Mouse (Mus musculus): ENCODE results near the gene Ctnnbl1. TPM values are rescaled to one million over a fixed set of nuclear protein-coding genes. Genes with fewer than 3 reads are reported as not detected.
A peak's percentile ranks its signal among the peaks of the same experiment; 100 is the strongest.

Ctnnbl1 gene
- polyA plus RNA-seq, 1 experiment from 2014 or later: 50.5 TPM

DNA sequence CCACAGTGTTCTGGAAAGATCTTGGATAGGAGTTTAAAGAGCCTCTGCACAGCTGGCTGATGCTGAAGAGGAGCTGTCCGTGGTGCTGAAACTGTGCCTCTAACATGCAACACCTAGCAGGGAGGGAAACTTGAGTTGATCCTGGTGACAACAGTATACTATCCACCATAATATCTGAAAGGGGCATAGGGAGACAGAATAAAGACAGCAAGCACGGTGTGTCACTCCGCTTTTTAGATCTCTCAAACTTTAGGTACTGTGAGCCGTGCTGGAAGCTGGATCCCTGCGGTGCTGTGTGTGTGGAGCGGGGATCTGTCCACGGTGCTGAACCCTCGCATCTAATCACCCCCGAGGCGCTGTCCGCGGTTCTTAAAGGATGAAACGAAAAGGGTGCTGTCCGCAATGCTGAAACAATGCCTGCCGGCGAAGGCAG is 176.0 kb downstream of the Ctnnbl1 start:
- Histone ChIP-seq H3K27ac (ENCODE audit: low read depth) (no peak overlapping the region), H3K36me3 (ENCODE audit: control insufficient read depth, insufficient read depth, low read length) (no peaks in the 10 kb centered on the region), H3K9me3 (ENCODE audit: control insufficient read depth, low read length) (no peaks in the 10 kb centered on the region), H3K27me3 (replicated peaks; ENCODE audit: control insufficient read depth, insufficient read depth, low read length) (peaks cover 45% of the 10 kb centered on the region), H3K4me3 (ENCODE audit: low read depth, low read length) (no peak overlapping the region), H3K9ac (ENCODE audit: low read length) (no peak overlapping the region), H3K4me1 (replicated peaks; ENCODE audit: control insufficient read depth, insufficient read depth, low read length) (0 out of 2 replicates have a peak, but pooled peaks cover 3% of the 10 kb centered on the region), H3K4me2 (ENCODE audit: low read length) (no peak overlapping the region)
- 1% methylated on average over 16 of the region's 16 CpGs for WGBS
- ATAC-seq (replicated peaks; ENCODE audit: low FRiP score, low TSS enrichment, low read depth) (peak; percentile 79), DNase-seq (ENCODE audit: low spot score) (peak; percentile 100)

DNA sequence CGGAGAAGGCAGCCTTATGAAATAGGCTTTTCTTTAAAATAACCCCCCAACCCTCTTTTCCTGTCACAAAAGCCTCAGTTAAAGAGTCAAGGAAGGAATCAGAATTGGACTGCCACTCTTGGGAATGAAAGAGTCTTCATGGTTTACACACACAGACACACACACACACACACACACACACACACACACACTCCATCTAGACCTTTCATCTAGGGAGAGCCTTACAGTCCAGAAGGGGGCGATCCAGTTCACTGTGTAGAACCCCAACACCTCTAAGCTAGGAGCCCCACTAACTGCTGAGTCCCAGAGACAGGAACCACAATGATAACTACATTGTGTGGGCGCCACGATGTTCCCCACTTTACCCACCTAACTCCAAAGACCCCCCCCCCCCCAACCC is 176.5 kb downstream of the Ctnnbl1 start:
- H3K4me3 ChIP-seq (ENCODE audit: low read depth, low read length): no peak overlapping the region
- H3K27ac ChIP-seq (ENCODE audit: low read depth): no peak overlapping the region
- no peak for ATAC-seq (replicated peaks; ENCODE audit: low FRiP score, low TSS enrichment, low read depth)
- no peaks in the 10 kb centered on the region for H3K9me3 ChIP-seq (ENCODE audit: control insufficient read depth, low read length)
- H3K36me3 ChIP-seq (ENCODE audit: control insufficient read depth, insufficient read depth, low read length): no peaks in the 10 kb centered on the region
- 0 out of 2 replicates have a peak, but pooled peaks cover 3% of the 10 kb centered on the region for H3K4me1 ChIP-seq (replicated peaks; ENCODE audit: control insufficient read depth, insufficient read depth, low read length)
- H3K27me3 ChIP-seq (replicated peaks; ENCODE audit: control insufficient read depth, insufficient read depth, low read length): peaks cover 45% of the 10 kb centered on the region
- no peak for DNase-seq (ENCODE audit: low spot score)
- no peak overlapping the region for H3K9ac ChIP-seq (ENCODE audit: low read length)
- H3K4me2 ChIP-seq (ENCODE audit: low read length): no peak overlapping the region
- WGBS: 2% methylated on average over 4 of the region's 4 CpGs

DNA sequence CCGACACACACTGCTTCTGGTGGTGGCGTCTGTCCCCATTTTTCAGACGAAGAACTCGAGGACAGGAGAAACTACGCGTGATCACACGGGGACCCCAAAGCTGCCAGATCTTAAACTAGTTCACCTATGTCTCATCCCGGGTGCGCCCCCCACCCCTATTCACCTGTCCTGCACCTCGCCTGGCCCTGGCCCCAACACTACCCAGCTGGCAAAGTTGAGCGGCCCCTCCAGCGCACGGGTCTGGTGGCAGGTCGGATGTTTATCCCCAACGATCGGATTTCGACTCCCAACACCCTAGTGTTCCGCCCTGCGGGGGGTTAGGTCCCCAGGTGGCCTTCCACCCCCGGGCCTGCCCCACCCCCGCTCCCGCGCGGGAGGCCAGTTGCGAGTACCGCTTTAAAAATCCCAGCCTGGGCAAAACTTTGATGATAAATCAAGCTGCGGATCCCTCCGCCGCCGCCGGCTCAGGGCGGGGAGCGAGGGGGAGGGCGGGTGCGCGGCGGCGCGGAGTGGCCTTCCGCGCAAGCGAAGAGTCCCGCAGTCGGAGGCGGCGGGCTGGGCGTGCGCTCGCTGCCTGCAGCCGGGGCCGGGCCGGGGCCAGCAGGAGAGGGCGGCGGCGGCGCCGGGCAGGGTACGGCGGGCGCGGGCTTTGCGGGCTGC is 177.0 kb downstream of the Ctnnbl1 start, which contains the start of gene Vstm2l:
Gene Vstm2l, plus strand, starts transcription at position 549 of the 660 bp plus-strand sequence.
- 0 out of 2 replicates have a peak, but pooled peaks cover 3% of the 10 kb centered on the region for H3K4me1 ChIP-seq (replicated peaks; ENCODE audit: control insufficient read depth, insufficient read depth, low read length)
- H3K36me3 ChIP-seq (ENCODE audit: control insufficient read depth, insufficient read depth, low read length): no peaks in the 10 kb centered on the region
- peak within 1 kb of the TSS; percentile 33 for H3K4me3 ChIP-seq (ENCODE audit: low read depth, low read length)
- 5% methylated on average over 42 of the region's 62 CpGs for WGBS
- ATAC-seq (replicated peaks; ENCODE audit: low FRiP score, low TSS enrichment, low read depth): no peak
- H3K9me3 ChIP-seq (ENCODE audit: control insufficient read depth, low read length): no peaks in the 10 kb centered on the region
- peaks cover 46% of the 10 kb centered on the region for H3K27me3 ChIP-seq (replicated peaks; ENCODE audit: control insufficient read depth, insufficient read depth, low read length)
- H3K27ac ChIP-seq (ENCODE audit: low read depth): no peak within 1 kb of the TSS
- peak within 1 kb of the TSS; percentile 51 for H3K4me2 ChIP-seq (ENCODE audit: low read length)
- no peak within 1 kb of the TSS for H3K9ac ChIP-seq (ENCODE audit: low read length)
- no peak for DNase-seq (ENCODE audit: low spot score)

DNA sequence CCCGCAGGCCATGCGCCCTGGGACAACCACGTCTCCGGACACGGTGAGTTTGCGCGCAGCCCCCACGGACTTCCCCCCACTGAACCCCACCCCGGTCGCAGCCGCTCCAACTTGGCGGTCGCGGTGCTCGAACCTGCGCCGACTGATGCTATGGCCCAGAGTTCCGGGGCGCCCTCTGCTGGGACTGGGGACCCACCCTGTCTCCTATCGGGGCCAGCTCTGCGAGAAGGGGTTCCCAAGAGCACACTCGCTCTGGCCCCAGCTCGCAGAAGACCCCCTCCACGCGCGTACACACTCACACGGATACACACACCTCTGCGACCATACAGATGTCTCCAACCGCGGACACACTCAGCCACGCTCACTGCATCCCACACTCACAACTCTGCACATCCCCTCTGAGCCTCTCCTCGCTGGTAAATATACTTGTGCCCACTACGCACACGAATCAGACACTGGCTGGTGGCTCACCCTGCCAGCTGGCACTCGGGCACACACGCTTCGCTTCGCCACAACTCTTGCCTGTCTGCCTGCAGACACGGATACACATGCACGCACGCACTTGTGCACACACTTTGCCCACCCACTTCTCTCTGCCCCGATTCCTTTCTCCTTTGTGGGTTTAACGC is 177.8 kb downstream of the Ctnnbl1 start:
- ATAC-seq (replicated peaks; ENCODE audit: low FRiP score, low TSS enrichment, low read depth) (no peak), DNase-seq (ENCODE audit: low spot score) (no peak)
- H3K4me1 ChIP-seq (replicated peaks; ENCODE audit: control insufficient read depth, insufficient read depth, low read length): 0 out of 2 replicates have a peak, but pooled peaks cover 3% of the 10 kb centered on the region
- no peaks in the 10 kb centered on the region for H3K36me3 ChIP-seq (ENCODE audit: control insufficient read depth, insufficient read depth, low read length)
- peak overlapping the region; percentile 51 for H3K4me2 ChIP-seq (ENCODE audit: low read length)
- peak overlapping the region; percentile 33 for H3K4me3 ChIP-seq (ENCODE audit: low read depth, low read length)
- WGBS: 36% methylated on average over 43 of the region's 43 CpGs
- H3K27ac ChIP-seq (ENCODE audit: low read depth): no peak overlapping the region
- H3K9me3 ChIP-seq (ENCODE audit: control insufficient read depth, low read length): no peaks in the 10 kb centered on the region
- H3K9ac ChIP-seq (ENCODE audit: low read length): no peak overlapping the region
- peaks cover 47% of the 10 kb centered on the region for H3K27me3 ChIP-seq (replicated peaks; ENCODE audit: control insufficient read depth, insufficient read depth, low read length)

DNA sequence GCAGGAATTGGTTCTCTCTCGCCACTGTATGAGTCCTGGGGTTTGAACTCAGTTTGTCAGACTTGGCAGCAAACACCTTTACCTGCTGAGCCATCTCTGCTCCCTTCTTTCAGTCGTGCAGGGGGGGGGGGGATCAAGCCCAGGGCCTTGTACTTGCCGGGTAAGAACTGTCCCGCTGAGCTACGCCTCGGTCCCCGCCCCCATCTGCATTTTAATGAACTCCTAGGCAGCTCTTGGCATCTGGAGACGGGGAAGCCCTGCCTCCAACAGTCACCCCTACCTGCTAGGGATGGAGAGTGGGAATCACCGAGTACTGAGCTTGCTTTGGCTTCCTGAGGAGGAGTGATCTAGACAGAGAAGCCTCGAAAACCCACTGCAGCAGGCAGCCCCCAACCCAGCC is 181.3 kb downstream of the Ctnnbl1 start:
- ATAC-seq (replicated peaks; ENCODE audit: low FRiP score, low TSS enrichment, low read depth) (no peak), DNase-seq (ENCODE audit: low spot score) (no peak)
- peaks cover 46% of the 10 kb centered on the region for H3K27me3 ChIP-seq (replicated peaks; ENCODE audit: control insufficient read depth, insufficient read depth, low read length)
- H3K4me2 ChIP-seq (ENCODE audit: low read length): no peak overlapping the region
- H3K36me3 ChIP-seq (ENCODE audit: control insufficient read depth, insufficient read depth, low read length): no peaks in the 10 kb centered on the region
- no peak overlapping the region for H3K4me3 ChIP-seq (ENCODE audit: low read depth, low read length)
- 0 out of 2 replicates have a peak, but pooled peaks cover 3% of the 10 kb centered on the region for H3K4me1 ChIP-seq (replicated peaks; ENCODE audit: control insufficient read depth, insufficient read depth, low read length)
- H3K27ac ChIP-seq (ENCODE audit: low read depth): no peak overlapping the region
- no peaks in the 10 kb centered on the region for H3K9me3 ChIP-seq (ENCODE audit: control insufficient read depth, low read length)
- H3K9ac ChIP-seq (ENCODE audit: low read length): no peak overlapping the region
- 8% methylated on average over 10 of the region's 10 CpGs for WGBS

DNA sequence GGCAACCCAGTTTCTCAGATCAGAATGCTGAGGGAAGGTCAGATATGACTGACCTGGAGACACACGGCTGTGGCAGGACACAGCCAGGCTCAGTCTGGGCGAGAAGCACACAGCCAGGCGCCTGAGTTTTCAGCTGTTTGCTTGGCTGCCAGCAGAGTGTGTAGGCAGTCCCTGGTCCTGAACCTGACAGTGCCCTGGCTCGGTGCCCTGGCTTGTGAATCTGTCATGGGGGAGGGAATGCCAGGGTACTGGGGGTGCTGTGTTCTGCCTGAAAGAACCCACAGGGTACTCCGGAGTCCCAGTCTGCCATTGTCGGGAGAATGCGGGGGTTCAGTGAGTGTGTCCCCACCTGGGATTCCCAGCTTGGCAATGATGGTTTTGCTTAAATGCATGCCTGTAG is 184.3 kb downstream of the Ctnnbl1 start:
- DNase-seq (ENCODE audit: low spot score) (no peak), ATAC-seq (replicated peaks; ENCODE audit: low FRiP score, low TSS enrichment, low read depth) (no peak)
- Histone ChIP-seq H3K9me3 (ENCODE audit: control insufficient read depth, low read length) (no peaks in the 10 kb centered on the region), H3K27me3 (replicated peaks; ENCODE audit: control insufficient read depth, insufficient read depth, low read length) (peaks cover 16% of the 10 kb centered on the region; the same call in 1 of the 2 replicates), H3K9ac (ENCODE audit: low read length) (no peak overlapping the region), H3K4me2 (ENCODE audit: low read length) (no peak overlapping the region), H3K4me3 (ENCODE audit: low read depth, low read length) (no peak overlapping the region), H3K27ac (ENCODE audit: low read depth) (no peak overlapping the region), H3K4me1 (replicated peaks; ENCODE audit: control insufficient read depth, insufficient read depth, low read length) (no peaks in the 10 kb centered on the region; the same call in 1 of the 2 replicates), H3K36me3 (ENCODE audit: control insufficient read depth, insufficient read depth, low read length) (no peaks in the 10 kb centered on the region)
- WGBS: 65% methylated on average over 7 of the region's 7 CpGs

DNA sequence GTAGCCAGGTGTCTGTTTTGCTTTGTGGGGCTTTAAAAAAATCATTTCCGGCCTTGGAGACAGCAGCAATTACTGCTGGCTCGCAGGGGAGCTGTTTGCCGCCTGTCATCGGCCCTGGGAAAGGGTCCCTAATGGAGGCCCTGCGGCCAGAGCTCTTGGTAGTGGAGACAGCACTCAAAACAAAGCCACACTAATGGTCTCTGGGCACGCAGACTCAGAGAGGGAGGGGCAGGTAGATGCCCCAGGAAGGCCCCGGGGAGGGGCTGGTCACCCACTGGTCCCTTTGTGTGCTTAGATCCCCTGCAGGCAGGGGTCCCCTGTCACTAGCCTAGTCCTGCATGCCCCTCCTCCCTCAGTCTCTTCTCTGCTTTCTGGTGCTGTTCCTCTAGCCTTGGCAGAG is 186.2 kb downstream of the Ctnnbl1 start:
- Histone ChIP-seq H3K27me3 (replicated peaks; ENCODE audit: control insufficient read depth, insufficient read depth, low read length) (0 out of 2 replicates have a peak, but pooled peaks cover 2% of the 10 kb centered on the region), H3K27ac (ENCODE audit: low read depth) (no peak overlapping the region), H3K9me3 (ENCODE audit: control insufficient read depth, low read length) (no peaks in the 10 kb centered on the region), H3K4me2 (ENCODE audit: low read length) (no peak overlapping the region), H3K4me1 (replicated peaks; ENCODE audit: control insufficient read depth, insufficient read depth, low read length) (no peaks in the 10 kb centered on the region; the same call in 1 of the 2 replicates), H3K4me3 (ENCODE audit: low read depth, low read length) (no peak overlapping the region), H3K36me3 (ENCODE audit: control insufficient read depth, insufficient read depth, low read length) (no peaks in the 10 kb centered on the region), H3K9ac (ENCODE audit: low read length) (no peak overlapping the region)
- ATAC-seq (replicated peaks; ENCODE audit: low FRiP score, low TSS enrichment, low read depth) (no peak), DNase-seq (ENCODE audit: low spot score) (no peak)
- WGBS: 7% methylated on average over 7 of the region's 7 CpGs

DNA sequence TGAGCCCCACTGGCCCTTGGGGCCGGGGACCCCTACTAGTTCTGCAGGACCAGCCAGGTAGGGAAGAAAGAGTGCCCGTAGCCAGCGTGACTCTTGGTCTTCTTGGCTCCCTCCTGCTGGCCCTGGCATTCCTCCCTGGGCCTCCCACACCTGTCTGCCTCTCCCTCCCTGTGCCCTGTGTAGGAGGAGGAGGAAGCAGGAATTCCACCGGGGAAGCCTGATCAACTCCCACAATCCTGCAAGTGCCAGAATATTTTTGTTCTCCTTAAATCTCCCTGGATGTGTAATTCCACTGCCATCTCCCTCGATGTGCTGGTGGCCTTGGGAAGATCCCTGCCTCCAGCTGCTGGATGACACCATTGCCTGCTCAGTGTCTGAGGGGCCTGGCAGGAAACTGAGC is 187.3 kb downstream of the Ctnnbl1 start:
- Histone ChIP-seq H3K27me3 (replicated peaks; ENCODE audit: control insufficient read depth, insufficient read depth, low read length) (no peaks in the 10 kb centered on the region), H3K27ac (ENCODE audit: low read depth) (no peak overlapping the region), H3K4me3 (ENCODE audit: low read depth, low read length) (no peak overlapping the region), H3K4me2 (ENCODE audit: low read length) (no peak overlapping the region), H3K9me3 (ENCODE audit: control insufficient read depth, low read length) (no peaks in the 10 kb centered on the region), H3K36me3 (ENCODE audit: control insufficient read depth, insufficient read depth, low read length) (no peaks in the 10 kb centered on the region), H3K4me1 (replicated peaks; ENCODE audit: control insufficient read depth, insufficient read depth, low read length) (no peaks in the 10 kb centered on the region; the same call in 1 of the 2 replicates), H3K9ac (ENCODE audit: low read length) (no peak overlapping the region)
- WGBS: 55% methylated on average over 5 of the region's 5 CpGs
- DNase-seq (ENCODE audit: low spot score): no peak
- ATAC-seq (replicated peaks; ENCODE audit: low FRiP score, low TSS enrichment, low read depth): no peak
